Mouse (Mus musculus): ENCODE results near the gene Fbxl3. TPM values are rescaled to one million over a fixed set of nuclear protein-coding genes. Genes with fewer than 3 reads are reported as not detected.

The Fbxl3 gene
- polyA plus RNA-seq, 1 experiment from 2014 or later = 23.8 TPM

- H3K4me2 ChIP-seq (replicated peaks) = no peak overlapping the region
- H3K27me3 ChIP-seq = no peaks in the 10 kb centered on the region
- ATAC-seq = no peak
- H3K4me1 ChIP-seq (replicated peaks) = no peaks in the 10 kb centered on the region; the same call in 1 of the 2 replicates
- peaks cover 50% of the 10 kb centered on the region for H3K36me3 ChIP-seq
- no peak overlapping the region for H3K27ac ChIP-seq
- H3K9ac ChIP-seq (replicated peaks) = no peak overlapping the region
- H3K4me3 ChIP-seq (replicated peaks) = no peak overlapping the region
- WGBS = 87% methylated on average over 16 of the region's 16 CpGs
- H3K9me3 ChIP-seq = no peaks in the 10 kb centered on the region
These were observed 21.1 kb downstream of the Fbxl3 start for GRCm38 (mm10) chr14:103078006-103078912.

- Histone ChIP-seq H3K9ac (replicated peaks) (no peak overlapping the region), H3K4me1 (replicated peaks) (no peaks in the 10 kb centered on the region; the same call in 1 of the 2 replicates), H3K27ac (no peak overlapping the region), H3K9me3 (no peaks in the 10 kb centered on the region), H3K4me2 (replicated peaks) (no peak overlapping the region), H3K36me3 (peaks cover 51% of the 10 kb centered on the region), H3K27me3 (no peaks in the 10 kb centered on the region), H3K4me3 (replicated peaks) (no peak overlapping the region)
- no peak for ATAC-seq
- 90% methylated on average over 9 of the region's 9 CpGs for WGBS
These were observed 21.9 kb downstream of the Fbxl3 start for GRCm38 (mm10) chr14:103077272-103078005.

- no peak overlapping the region for H3K4me3 ChIP-seq (replicated peaks)
- H3K4me1 ChIP-seq (replicated peaks) = peaks cover 6% of the 10 kb centered on the region
- no peak overlapping the region for H3K4me2 ChIP-seq (replicated peaks)
- peaks cover 50% of the 10 kb centered on the region for H3K36me3 ChIP-seq
- ATAC-seq = no peak
- WGBS = 62% methylated on average over 7 of the region's 7 CpGs
- H3K27ac ChIP-seq = no peak overlapping the region
- no peak overlapping the region; the same call in 1 of the 2 replicates for H3K9ac ChIP-seq (replicated peaks)
- H3K9me3 ChIP-seq = no peaks in the 10 kb centered on the region
- peaks cover 2% of the 10 kb centered on the region; the same call in 1 of the 2 replicates for H3K27me3 ChIP-seq
These were observed 24.2 kb downstream of the Fbxl3 start for GRCm38 (mm10) chr14:103075166-103075565.

GRCm38 (mm10) chr14:103073825-103074224 is 25.5 kb downstream of the Fbxl3 start:
- ATAC-seq = no peak
- no peak overlapping the region for H3K9ac ChIP-seq (replicated peaks)
- no peak overlapping the region for H3K4me2 ChIP-seq (replicated peaks)
- H3K27me3 ChIP-seq = peaks cover 2% of the 10 kb centered on the region; the same call in 1 of the 2 replicates
- WGBS = 78% methylated on average over 8 of the region's 8 CpGs
- peaks cover 44% of the 10 kb centered on the region for H3K36me3 ChIP-seq
- H3K4me3 ChIP-seq (replicated peaks) = no peak overlapping the region
- H3K4me1 ChIP-seq (replicated peaks) = peaks cover 11% of the 10 kb centered on the region
- H3K9me3 ChIP-seq = no peaks in the 10 kb centered on the region
- H3K27ac ChIP-seq = no peak overlapping the region

GRCm38 (mm10) chr14:103072731-103073130 is 26.6 kb downstream of the Fbxl3 start:
- Histone ChIP-seq H3K4me2 (replicated peaks) (no peak overlapping the region), H3K9ac (replicated peaks) (no peak overlapping the region), H3K4me1 (replicated peaks) (peaks cover 11% of the 10 kb centered on the region), H3K36me3 (peaks cover 33% of the 10 kb centered on the region), H3K9me3 (no peaks in the 10 kb centered on the region), H3K27me3 (peaks cover 2% of the 10 kb centered on the region; the same call in 1 of the 2 replicates), H3K4me3 (replicated peaks) (no peak overlapping the region), H3K27ac (no peak overlapping the region)
- ATAC-seq = no peak
- 91% methylated on average over 4 of the region's 4 CpGs for WGBS

- Histone ChIP-seq H3K27me3 (peaks cover 2% of the 10 kb centered on the region; the same call in 1 of the 2 replicates), H3K4me3 (replicated peaks) (no peak overlapping the region), H3K4me1 (replicated peaks) (peaks cover 11% of the 10 kb centered on the region), H3K4me2 (replicated peaks) (no peak overlapping the region), H3K9me3 (no peaks in the 10 kb centered on the region), H3K9ac (replicated peaks) (no peak overlapping the region), H3K36me3 (peaks cover 28% of the 10 kb centered on the region), H3K27ac (no peak overlapping the region)
- ATAC-seq = no peak
- 92% methylated on average over 12 of the region's 12 CpGs for WGBS
These were observed 27.9 kb downstream of the Fbxl3 start for GRCm38 (mm10) chr14:103071471-103071870.

- ATAC-seq = peak; percentile 7
- Histone ChIP-seq H3K4me2 (replicated peaks) (peak overlapping the region; percentile 77), H3K27ac (no peak overlapping the region), H3K36me3 (peaks cover 25% of the 10 kb centered on the region), H3K27me3 (peaks cover 2% of the 10 kb centered on the region; the same call in 1 of the 2 replicates), H3K9ac (replicated peaks) (peak overlapping the region; percentile 82), H3K4me3 (replicated peaks) (peak overlapping the region; percentile 70), H3K4me1 (replicated peaks) (peaks cover 11% of the 10 kb centered on the region), H3K9me3 (no peaks in the 10 kb centered on the region)
- WGBS = 4% methylated on average over 10 of the region's 10 CpGs
These were observed 28.6 kb downstream of the Fbxl3 start for GRCm38 (mm10) chr14:103070790-103071189.

GRCm38 (mm10) chr14:103069864-103070611 is 29.3 kb downstream of the Fbxl3 start, which contains the start of gene Cln5:
TSS of gene Cln5 (plus strand) at chr14:103070216.
- Histone ChIP-seq H3K9me3 (no peaks in the 10 kb centered on the region), H3K27me3 (peaks cover 2% of the 10 kb centered on the region; the same call in 1 of the 2 replicates), H3K27ac (peak within 1 kb of the TSS; percentile 84), H3K4me2 (replicated peaks) (peak within 1 kb of the TSS; percentile 77), H3K36me3 (peaks cover 19% of the 10 kb centered on the region), H3K4me3 (replicated peaks) (peak within 1 kb of the TSS; percentile 70), H3K9ac (replicated peaks) (peak within 1 kb of the TSS; percentile 82), H3K4me1 (replicated peaks) (peaks cover 11% of the 10 kb centered on the region)
- peak; percentile 98 for ATAC-seq
- under 1% methylated on average over 65 of the region's 65 CpGs for WGBS

GRCm38 (mm10) chr14:103069465-103069863 is 29.9 kb downstream of the Fbxl3 start:
- peak overlapping the region; percentile 70 for H3K4me3 ChIP-seq (replicated peaks)
- peak overlapping the region; percentile 77 for H3K4me2 ChIP-seq (replicated peaks)
- H3K36me3 ChIP-seq = peaks cover 15% of the 10 kb centered on the region
- ATAC-seq = peak; percentile 80
- H3K4me1 ChIP-seq (replicated peaks) = peaks cover 11% of the 10 kb centered on the region
- peak overlapping the region; percentile 82 for H3K9ac ChIP-seq (replicated peaks)
- H3K27me3 ChIP-seq = peaks cover 2% of the 10 kb centered on the region; the same call in 1 of the 2 replicates
- WGBS = 8% methylated on average over 12 of the region's 12 CpGs
- H3K9me3 ChIP-seq = no peaks in the 10 kb centered on the region
- peak overlapping the region; percentile 84 for H3K27ac ChIP-seq

- Histone ChIP-seq H3K9me3 (no peaks in the 10 kb centered on the region), H3K27me3 (no peaks in the 10 kb centered on the region), H3K9ac (replicated peaks) (no peak overlapping the region), H3K4me3 (replicated peaks) (no peak overlapping the region), H3K27ac (no peak overlapping the region), H3K4me1 (replicated peaks) (peaks cover 6% of the 10 kb centered on the region), H3K36me3 (no peaks in the 10 kb centered on the region), H3K4me2 (replicated peaks) (no peak overlapping the region)
- no peak for ATAC-seq
- 11% methylated on average over 10 of the region's 10 CpGs for WGBS
These were observed 33.8 kb downstream of the Fbxl3 start for GRCm38 (mm10) chr14:103065294-103066167.

- ATAC-seq = no peak
- no peak overlapping the region for H3K9ac ChIP-seq (replicated peaks)
- 87% methylated on average over 10 of the region's 10 CpGs for WGBS
- H3K4me1 ChIP-seq (replicated peaks) = no peaks in the 10 kb centered on the region
- no peaks in the 10 kb centered on the region for H3K36me3 ChIP-seq
- H3K4me3 ChIP-seq (replicated peaks) = no peak overlapping the region
- H3K27ac ChIP-seq = no peak overlapping the region
- H3K4me2 ChIP-seq (replicated peaks) = no peak overlapping the region
- H3K27me3 ChIP-seq = no peaks in the 10 kb centered on the region
- no peaks in the 10 kb centered on the region for H3K9me3 ChIP-seq
These were observed 39.9 kb downstream of the Fbxl3 start for GRCm38 (mm10) chr14:103059495-103059894.
